Mouse (Mus musculus) heart, adult 18-20 months (tissue): Measurements from ENCODE around the gene Lrg1. TPM values are rescaled to one million over a fixed set of nuclear protein-coding genes. Genes with fewer than 3 reads are reported as not detected.

Source experiments
- DNase-seq, 2 experiments: peaks; one replicate each; pipeline ENCODE4 v3.0.0; 2021 to 2022; ENCODE audit warnings: mixed read lengths in 1 of 2
- total RNA-seq, 2 experiments: library from RNA; stranded (reverse); gene quantifications; 2 replicates each; pipeline ENCODE4 v1.2.3; 2021

Gene Lrg1
- total RNA-seq, 2 experiments from 2014 or later = 56.2 to 65.4 TPM

DNA sequence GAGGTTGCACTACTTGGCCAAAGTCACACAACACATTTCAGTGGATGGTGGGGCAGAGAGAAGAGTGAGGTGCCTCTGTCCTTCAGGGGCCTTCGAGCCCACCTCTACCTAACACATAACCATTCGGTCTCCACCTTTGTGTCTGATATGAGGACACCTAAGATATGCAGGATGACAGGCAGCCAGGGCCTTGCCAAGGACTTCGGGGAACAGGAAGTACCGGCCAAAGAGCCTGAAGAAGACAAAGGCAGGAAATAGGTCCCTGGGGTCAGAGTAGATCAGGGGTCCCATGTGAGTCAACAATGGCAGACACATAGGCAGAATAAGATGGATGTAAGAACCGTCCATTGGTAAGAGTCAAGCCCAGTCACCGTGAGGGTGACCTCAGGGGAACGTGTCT is 14.8 kb upstream of the Lrg1 start:
- peak; percentile 13 to 47 for DNase-seq

DNA sequence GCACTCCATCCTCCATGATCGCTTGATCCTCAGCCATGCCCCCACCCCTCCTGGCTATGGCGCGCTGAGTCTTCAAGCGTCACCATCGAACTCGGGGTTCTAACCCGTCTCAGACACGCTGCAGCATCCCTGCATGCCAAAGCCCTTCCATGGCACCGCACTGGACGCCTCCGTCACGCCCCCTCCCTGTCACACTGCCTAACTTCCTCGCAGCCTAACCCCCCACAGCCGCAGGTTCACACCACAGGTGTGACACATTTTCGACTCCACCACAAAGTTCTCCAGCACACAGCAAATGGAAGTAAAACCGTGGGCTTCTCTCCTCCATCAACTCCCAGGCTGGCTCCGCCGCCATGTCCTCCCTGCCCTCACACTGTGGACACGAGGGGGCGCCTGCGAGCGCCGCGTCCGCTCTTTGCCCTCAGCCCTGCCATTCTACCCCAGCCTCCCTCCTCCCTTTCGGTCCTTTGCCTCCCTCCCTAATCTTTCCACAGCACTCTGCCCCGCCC is 12.7 kb upstream of the Lrg1 start:
- peak; percentile 78 to 86 for DNase-seq

GRCm38 (mm10) chr17:56133457-56134363 is 11.9 kb upstream of the Lrg1 start:
- DNase-seq = peak; percentile 84 to 94

DNA sequence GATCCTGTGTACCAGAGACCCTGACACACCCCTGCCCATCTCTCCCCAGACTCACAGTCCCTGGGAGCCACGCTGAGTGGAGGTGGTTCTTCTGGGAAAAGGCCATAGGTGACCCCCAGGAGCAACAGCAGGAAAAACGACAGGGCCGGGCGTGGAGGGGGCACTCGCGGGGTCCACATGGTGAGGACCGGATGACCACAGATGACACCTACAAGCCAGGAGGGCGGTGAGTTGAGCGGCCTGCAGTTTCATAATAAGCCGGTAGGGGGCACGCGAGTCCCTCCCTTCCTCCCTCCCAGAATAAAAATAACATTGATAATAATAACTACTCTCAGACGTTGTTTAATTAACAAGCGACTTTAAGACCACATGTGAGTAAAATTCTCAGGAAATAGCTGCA is 10.9 kb upstream of the Lrg1 start:
- peak; percentile 76 to 84 for DNase-seq

- peak; percentile 60 to 85 for DNase-seq
Measured at GRCm38 (mm10) chr17:56131814-56132213, 10.0 kb upstream of the Lrg1 start.

DNA sequence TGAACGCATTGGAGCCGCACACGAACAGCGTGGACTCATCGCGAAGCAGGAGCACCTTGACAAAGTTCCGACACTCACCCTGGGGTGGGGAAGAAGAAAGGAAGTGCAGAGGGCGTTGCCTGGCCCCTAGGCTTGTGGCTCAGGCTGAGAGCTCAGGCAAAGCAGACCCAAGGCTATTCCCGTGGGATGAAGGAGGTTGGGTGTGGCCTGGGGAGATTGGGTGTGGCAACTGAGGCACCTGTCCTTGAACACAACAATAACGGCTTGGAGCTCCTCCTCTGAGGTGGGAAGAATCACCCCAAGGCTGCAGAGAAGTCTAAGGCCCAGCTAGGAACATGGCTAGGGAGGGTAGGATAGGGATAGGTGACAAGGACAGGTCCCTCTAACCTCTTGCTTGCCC is 9.3 kb upstream of the Lrg1 start:
- DNase-seq = no peak

DNA sequence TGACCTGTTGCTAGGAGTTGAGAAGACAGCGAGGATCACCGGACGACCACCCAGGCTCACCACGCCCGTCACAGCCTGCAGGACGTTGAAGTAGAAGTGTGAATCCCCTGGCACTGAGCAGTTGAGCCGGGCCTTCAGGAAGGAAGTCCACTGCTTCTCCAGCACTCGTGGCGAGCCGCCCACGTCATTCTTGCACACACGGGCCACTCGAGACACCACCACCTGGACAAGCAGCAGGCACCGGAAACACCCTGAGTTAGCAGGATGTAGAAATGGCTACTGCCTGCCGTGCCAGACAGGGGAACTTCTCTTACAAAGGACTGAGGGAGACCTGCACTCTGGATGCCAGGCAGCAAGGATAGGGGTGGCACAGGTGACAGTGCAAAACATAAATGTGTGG is 6.4 kb upstream of the Lrg1 start:
- DNase-seq = peak in 1 of 2 experiments; percentile 5

DNA sequence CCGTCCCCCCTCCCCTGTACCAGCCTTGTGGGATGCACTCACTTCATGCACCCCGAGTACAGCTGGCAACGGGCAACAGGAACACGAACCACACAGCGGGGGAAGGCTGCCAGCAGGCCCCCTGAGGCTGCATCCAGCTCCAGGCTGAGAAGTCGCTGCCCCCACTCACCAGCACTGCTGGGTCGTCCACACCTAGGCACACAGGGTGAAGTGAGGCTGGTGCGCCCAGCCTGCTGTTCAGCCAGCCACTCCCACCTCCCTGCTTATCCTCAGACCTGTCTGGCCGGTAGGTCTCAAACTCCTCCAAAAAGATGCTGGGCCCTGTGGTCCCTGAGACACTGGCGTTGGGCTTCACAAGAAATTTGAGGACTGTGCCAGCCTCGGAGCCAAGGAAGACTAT is 4.4 kb upstream of the Lrg1 start:
- no peak for DNase-seq

- no peak for DNase-seq
Measured at GRCm38 (mm10) chr17:56125276-56125630, 3.5 kb upstream of the Lrg1 start.

GRCm38 (mm10) chr17:56124377-56125275 is 2.8 kb upstream of the Lrg1 start:
- peak; percentile 78 to 80 for DNase-seq

GRCm38 (mm10) chr17:56123681-56124340 is 2.0 kb upstream of the Lrg1 start:
- DNase-seq = peak in 1 of 2 experiments; percentile 18

GRCm38 (mm10) chr17:56123161-56123560 is 1.4 kb upstream of the Lrg1 start:
- DNase-seq = peak in 1 of 2 experiments; percentile 14

- DNase-seq = peak; percentile 83
Measured at GRCm38 (mm10) chr17:56119981-56120880, 1.6 kb downstream of the Lrg1 start.

- peak in 1 of 2 experiments; percentile 53 for DNase-seq
Measured at GRCm38 (mm10) chr17:56119431-56119830, 2.4 kb downstream of the Lrg1 start.

DNA sequence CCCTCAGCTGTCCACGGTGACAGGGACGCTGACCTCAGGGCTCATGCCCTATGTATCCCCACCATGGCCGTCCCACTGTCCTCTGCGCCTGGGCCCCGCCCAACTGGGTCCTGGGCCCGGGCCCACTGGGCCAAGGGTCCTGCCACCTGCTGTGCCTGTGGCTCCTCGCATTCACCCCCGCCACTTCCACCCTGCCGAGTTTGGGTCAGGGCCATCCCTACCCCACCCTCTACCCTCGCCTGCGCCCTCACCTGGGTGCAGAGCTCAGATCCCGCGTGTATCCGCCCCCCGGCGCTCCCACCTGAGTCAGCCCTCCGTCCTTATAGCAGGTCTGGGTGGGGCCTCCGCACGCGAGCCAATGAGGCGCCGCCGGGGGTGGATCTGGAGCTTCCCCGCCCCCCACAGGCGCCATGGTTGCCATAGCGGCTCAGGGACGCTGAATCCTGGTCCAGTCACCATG is 4.5 kb downstream of the Lrg1 start, which contains the start of gene Plin5:
TSS of gene Plin5 (minus strand) at position 346 of the 460 bp plus-strand sequence.
- DNase-seq = peak; percentile 84 to 87

- peak in 1 of 2 experiments; percentile 28 for DNase-seq
Measured at GRCm38 (mm10) chr17:56116193-56116592, 5.6 kb downstream of the Lrg1 start.

DNA sequence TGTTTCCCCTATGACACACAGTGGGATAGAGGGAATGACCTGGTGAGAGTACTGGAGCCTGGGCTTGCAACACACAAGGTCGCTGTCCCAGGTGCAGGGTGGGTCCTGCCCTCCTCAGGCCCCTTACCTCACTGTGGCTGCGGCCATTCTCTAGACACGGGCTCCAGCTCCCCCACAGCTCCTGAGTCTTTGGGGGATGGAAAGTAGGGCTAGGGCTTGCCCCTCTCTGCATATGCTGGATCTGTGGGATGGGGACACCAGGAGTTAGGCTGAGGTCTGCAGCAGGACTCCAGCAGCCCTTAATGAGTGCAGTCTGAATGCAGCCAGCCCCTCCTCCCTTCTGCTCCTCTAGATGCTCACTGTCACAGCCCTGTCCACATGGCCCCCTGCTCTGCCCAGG is 9.1 kb downstream of the Lrg1 start:
- no peak for DNase-seq

DNA sequence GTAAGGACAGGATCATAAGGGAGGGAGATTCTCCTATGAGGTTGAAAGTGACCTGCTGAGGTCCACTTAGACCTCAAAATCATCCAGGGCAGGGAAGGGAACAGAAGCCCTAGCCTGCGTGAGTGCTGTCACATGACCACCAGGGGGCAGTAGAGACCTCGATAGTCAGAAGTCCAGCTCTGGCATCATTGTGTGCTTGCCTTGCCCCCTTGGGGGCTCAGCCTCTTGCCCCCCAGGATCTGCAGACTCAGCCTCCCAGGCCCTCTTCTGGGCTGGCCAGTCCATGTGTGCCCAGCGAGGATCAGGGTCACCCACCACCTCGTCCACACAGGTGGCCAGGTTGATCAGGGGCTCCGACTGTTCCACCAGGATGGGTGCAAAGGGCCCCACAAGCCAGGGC is 9.9 kb downstream of the Lrg1 start:
- peak; percentile 68 to 83 for DNase-seq

DNA sequence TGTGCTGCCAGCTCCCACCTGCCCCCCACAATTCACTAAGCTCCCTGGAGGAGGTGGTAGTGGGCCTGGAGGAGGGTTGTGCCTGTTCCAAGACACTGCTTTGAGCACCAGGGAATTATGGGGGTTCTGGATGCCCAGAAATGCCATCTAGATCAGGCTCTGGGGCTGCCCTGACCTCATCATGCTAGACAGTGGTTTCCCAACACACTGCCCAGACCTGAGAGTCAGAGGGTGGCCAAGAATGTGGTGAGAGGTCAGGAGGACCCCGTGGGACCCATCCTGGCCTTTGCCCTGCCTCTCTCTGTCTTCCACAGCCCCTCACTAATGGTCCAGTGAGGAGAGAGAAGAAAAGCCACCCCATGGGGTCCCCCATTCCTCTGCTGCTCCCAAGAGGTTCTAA is 10.8 kb downstream of the Lrg1 start:
- DNase-seq = peak in 1 of 2 experiments; percentile 16

DNA sequence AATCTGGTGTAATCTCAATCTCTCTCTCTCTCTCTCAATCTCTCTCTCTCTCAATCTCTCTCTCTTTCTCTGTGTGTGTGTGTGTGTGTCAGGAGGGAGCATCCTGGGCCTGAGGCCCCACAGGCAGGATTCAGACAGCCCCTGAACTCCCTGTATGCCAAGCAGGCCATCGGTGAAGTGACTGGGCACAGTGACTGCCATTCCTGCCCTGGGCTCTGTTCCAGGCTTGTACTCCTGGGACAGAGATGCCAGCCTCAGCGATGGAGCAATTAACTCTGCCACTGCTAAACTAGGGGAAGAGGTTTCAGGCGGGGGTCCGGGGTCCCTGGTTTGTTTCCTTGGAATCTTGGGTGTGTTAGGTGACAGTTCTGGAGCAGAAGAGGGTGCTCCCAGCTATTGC is 11.2 kb downstream of the Lrg1 start:
- DNase-seq = peak; percentile 70 to 83
